Mouse (Mus musculus) heart, embryonic 11.5 days (tissue): ENCODE measurements around the gene Wdtc1. TPM values are rescaled to one million over a fixed set of nuclear protein-coding genes. Genes with fewer than 3 reads are reported as not detected.
A peak's percentile ranks its signal among the peaks of the same experiment; 100 is the strongest.

Experiments used
- ATAC-seq: fragments of 200-750 bp; cut with Nextera tagmentation; replicated peaks from 2 replicates; pipeline ENCODE4 v1.8.0; 2017; ENCODE audit warnings: moderate library complexity; ENCODE audit not compliant: insufficient number of reproducible peaks, low FRiP score, low TSS enrichment
- H3K27ac ChIP-seq: fragments of 300-500 bp; sonication (generic); 2 replicates; pipeline ENCODE4 v1.5.1; 2014; ENCODE audit warnings: mild to moderate bottlenecking, low read depth, low read length
- H3K27me3 ChIP-seq: fragments of 300-500 bp; sonication (generic); 2 replicates; pipeline ENCODE4 v1.6.1; 2014; ENCODE audit warnings: mild to moderate bottlenecking, low read length, mixed read lengths; ENCODE audit not compliant: control insufficient read depth, insufficient read depth
- H3K36me3 ChIP-seq: fragments of 300-500 bp; sonication (generic); 2 replicates; pipeline ENCODE4 v1.6.1; 2014; ENCODE audit warnings: mild to moderate bottlenecking, low read length, moderate library complexity, mixed read lengths; ENCODE audit not compliant: control insufficient read depth, insufficient read depth
- H3K4me1 ChIP-seq: fragments of 300-500 bp; sonication (generic); 2 replicates; pipeline ENCODE4 v1.6.1; 2014; ENCODE audit warnings: low read length; ENCODE audit not compliant: control insufficient read depth, insufficient read depth
- H3K4me2 ChIP-seq: fragments of 300-500 bp; sonication (generic); 2 replicates; pipeline ENCODE4 v1.6.1; 2014; ENCODE audit warnings: mild to moderate bottlenecking, moderate library complexity
- H3K4me3 ChIP-seq: fragments of 300-500 bp; sonication (generic); 2 replicates; pipeline ENCODE4 v1.5.1; 2014; ENCODE audit warnings: low read depth, low read length
- H3K9ac ChIP-seq: fragments of 300-500 bp; sonication (generic); 2 replicates; pipeline ENCODE4 v1.6.1; 2014; ENCODE audit warnings: mild to moderate bottlenecking, low read depth, low read length, moderate library complexity
- H3K9me3 ChIP-seq: fragments of 300-500 bp; sonication (generic); replicated peaks from 2 replicates; pipeline ENCODE4 v1.6.1; 2016; ENCODE audit warnings: low read length; ENCODE audit not compliant: control insufficient read depth
- WGBS: fragments of 180-500 bp; shearing (Covaris S2); extraction: QIAGEN DNeasy Blood & Tissue Kit; methylation state at CpG from one replicate; pipeline ENCODE4 v1.1.7; 2014; ENCODE audit not compliant: insufficient replicate concordance; 5-methylcytosine and 5-hydroxymethylcytosine counted together
- polyA plus RNA-seq: library from polyadenylated mRNA; unstranded; fragments of >200 nt; fragmentation: Nextera tagmentation; extraction: Ambion mirVana; gene quantifications from 2 replicates; pipeline ENCODE4 v1.2.1, GENCODE M21; 2014

The Wdtc1 gene
- polyA plus RNA-seq, 1 experiment from 2014 or later, result 13.3 TPM

DNA sequence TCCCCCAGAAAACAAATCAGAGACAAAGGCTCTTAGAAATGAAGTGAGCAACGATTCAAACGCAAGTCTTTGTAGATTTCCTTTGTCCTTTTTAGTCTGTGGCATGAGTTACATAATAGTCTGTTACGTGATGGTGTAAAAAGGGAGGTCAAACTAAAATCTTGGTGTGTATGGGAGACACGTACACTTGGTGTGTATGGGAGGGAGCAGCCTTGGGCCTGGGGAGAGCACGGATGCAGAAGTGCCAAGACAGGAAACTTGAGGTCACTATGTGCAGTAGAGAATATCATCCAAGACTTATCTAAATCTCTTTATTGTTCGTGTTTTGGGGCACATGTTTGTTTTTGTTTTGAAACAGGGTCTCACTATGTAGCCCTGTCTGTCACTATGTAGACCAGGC, 75.2 kb downstream of the Wdtc1 start:
- Histone ChIP-seq H3K9me3 (no peaks in the 10 kb centered on the region), H3K27ac (peak overlapping the region; percentile 92), H3K4me3 (peak overlapping the region; percentile 86), H3K4me1 (peaks cover 28% of the 10 kb centered on the region), H3K9ac (peak overlapping the region; percentile 86), H3K36me3 (no peaks in the 10 kb centered on the region), H3K4me2 (peak overlapping the region; percentile 77), H3K27me3 (no peaks in the 10 kb centered on the region)
- 28% methylated on average over 6 of the region's 6 CpGs for WGBS
- ATAC-seq, result no peak

DNA sequence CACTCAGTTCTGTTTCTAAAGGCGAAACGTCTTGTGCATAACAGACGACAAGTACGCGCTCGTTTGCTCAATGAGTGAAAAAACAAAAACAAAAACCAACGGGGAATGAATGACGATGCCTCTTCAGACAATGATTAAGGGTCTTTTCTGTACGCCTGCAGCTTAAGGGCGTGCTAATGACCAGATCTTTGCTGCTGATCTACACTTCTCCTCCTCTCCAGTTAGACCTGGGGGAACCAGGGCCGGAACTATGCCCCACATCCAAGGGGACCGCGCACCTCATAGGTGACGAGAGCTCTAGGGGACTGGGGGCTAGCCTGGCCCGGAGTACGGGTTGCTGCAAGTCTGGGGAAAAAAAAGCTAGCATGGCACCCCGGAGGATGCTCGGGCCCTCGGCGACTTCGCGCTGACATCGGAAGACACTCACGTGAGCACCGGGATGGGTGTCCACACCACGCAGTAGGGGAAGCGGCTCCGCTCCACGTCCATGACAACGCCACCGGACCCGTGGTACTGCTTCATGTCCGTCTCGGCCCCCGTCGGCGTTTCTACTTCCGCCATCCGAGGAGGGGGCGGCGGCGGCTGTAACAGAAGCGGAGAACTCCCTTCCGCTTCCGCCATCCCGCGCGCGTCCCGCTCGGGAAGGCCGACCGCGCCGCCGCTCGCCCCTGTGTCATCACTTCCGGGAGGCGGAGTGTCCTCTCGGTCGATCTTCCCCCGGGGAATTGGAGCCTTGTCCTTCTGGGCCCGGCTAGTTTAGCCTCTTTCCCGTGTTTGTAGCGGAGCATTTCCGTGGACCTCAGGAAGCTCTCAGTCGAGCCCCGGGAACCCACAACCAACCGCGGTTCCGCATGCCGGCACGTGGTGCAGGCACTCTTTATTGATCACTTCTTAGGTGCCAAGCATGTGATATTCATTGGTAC, 75.9 kb downstream of the Wdtc1 start, which contains the start of gene Tmem222:
Gene Tmem222, minus strand, starts transcription at position 689 of the 923 bp plus-strand sequence.
- Histone ChIP-seq H3K9ac (peak within 1 kb of the TSS; percentile 86), H3K4me2 (peak within 1 kb of the TSS; percentile 77), H3K4me1 (peaks cover 25% of the 10 kb centered on the region), H3K36me3 (no peaks in the 10 kb centered on the region), H3K9me3 (no peaks in the 10 kb centered on the region), H3K27me3 (no peaks in the 10 kb centered on the region), H3K4me3 (peak within 1 kb of the TSS; percentile 86), H3K27ac (peak within 1 kb of the TSS; percentile 92)
- WGBS, result under 1% methylated on average over 73 of the region's 73 CpGs
- ATAC-seq, result peak; percentile 86

- Histone ChIP-seq H3K4me1 (no peaks in the 10 kb centered on the region), H3K27ac (no peak overlapping the region), H3K9me3 (no peaks in the 10 kb centered on the region), H3K9ac (no peak overlapping the region), H3K36me3 (peaks cover 22% of the 10 kb centered on the region), H3K27me3 (no peaks in the 10 kb centered on the region), H3K4me2 (no peak overlapping the region), H3K4me3 (no peak overlapping the region)
- WGBS, result 92% methylated on average over 9 of the region's 9 CpGs
- no peak for ATAC-seq
Measured at GRCm38 (mm10) chr4:133270929-133271328, 82.4 kb downstream of the Wdtc1 start.

- peaks cover 36% of the 10 kb centered on the region for H3K36me3 ChIP-seq
- H3K27ac ChIP-seq, result no peak overlapping the region
- H3K27me3 ChIP-seq, result no peaks in the 10 kb centered on the region
- no peaks in the 10 kb centered on the region for H3K9me3 ChIP-seq
- no peak overlapping the region for H3K4me2 ChIP-seq
- no peak overlapping the region for H3K9ac ChIP-seq
- no peak for ATAC-seq
- H3K4me3 ChIP-seq, result no peak overlapping the region
- H3K4me1 ChIP-seq, result no peaks in the 10 kb centered on the region
- WGBS, result 86% methylated on average over 3 of the region's 3 CpGs
Measured at GRCm38 (mm10) chr4:133269596-133269995, 83.7 kb downstream of the Wdtc1 start.

DNA sequence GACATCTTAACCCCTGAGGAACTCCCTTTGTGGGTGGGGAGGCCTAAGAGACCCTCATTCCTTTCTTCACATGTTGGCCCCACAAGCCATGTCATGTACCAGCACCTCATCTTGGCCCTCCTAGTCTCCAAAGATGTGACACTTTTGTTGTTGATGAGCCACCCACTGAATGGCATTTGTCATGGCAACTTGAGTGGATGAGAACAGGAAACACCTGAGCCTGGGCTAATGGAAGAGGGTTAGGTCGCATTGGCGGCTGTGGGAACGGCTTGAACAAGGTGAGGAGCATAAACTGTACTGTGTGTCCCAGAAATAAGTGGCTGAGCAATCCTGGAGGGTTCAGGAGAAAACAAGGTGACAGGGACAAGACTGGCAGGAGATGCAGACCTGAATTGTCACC, 84.3 kb downstream of the Wdtc1 start:
- Histone ChIP-seq H3K27me3 (no peaks in the 10 kb centered on the region), H3K4me2 (no peak overlapping the region), H3K9me3 (no peaks in the 10 kb centered on the region), H3K4me3 (no peak overlapping the region), H3K27ac (no peak overlapping the region), H3K36me3 (peaks cover 40% of the 10 kb centered on the region), H3K4me1 (no peaks in the 10 kb centered on the region), H3K9ac (no peak overlapping the region)
- WGBS, result 89% methylated on average over 3 of the region's 3 CpGs
- ATAC-seq, result no peak

DNA sequence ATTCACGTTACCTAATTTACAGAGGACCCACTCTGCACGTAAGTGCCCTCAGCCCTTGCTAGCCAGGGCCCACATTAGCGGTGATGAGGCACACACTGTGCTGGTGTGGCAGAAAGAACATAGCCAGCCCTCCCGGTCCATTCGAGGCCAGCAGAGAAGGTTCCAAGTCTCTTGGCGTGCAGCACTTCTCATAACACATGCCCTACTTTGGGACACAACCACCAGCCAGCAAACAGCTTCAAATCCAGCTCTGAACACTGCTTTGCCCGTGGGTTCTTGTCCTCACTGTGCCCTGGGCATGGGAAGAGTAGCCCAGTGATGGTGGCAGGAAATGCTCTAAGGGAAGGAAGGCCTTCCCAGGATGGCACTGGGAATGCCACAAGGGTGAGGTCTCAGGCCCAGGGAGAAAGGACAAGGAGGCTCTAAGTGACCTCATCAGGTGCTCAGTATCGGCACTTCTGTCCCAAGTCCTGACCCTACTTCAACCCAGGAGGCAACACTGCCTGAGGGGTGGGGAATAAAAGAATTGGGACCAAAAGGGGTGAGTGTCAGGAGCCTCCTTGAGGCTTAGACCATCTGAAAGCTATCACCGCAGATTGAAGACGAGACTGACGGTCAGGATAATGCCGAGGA, 86.9 kb downstream of the Wdtc1 start:
- Histone ChIP-seq H3K9me3 (0 out of 2 replicates have a peak, but pooled peaks cover 3% of the 10 kb centered on the region), H3K4me3 (no peak overlapping the region), H3K36me3 (peaks cover 42% of the 10 kb centered on the region), H3K4me2 (no peak overlapping the region), H3K4me1 (no peaks in the 10 kb centered on the region), H3K9ac (no peak overlapping the region), H3K27ac (no peak overlapping the region), H3K27me3 (no peaks in the 10 kb centered on the region)
- WGBS, result 92% methylated on average over 12 of the region's 12 CpGs
- no peak for ATAC-seq

- Histone ChIP-seq H3K36me3 (peaks cover 42% of the 10 kb centered on the region), H3K27me3 (no peaks in the 10 kb centered on the region), H3K4me2 (no peak overlapping the region), H3K27ac (no peak overlapping the region), H3K9me3 (0 out of 2 replicates have a peak, but pooled peaks cover 3% of the 10 kb centered on the region), H3K4me1 (no peaks in the 10 kb centered on the region), H3K9ac (no peak overlapping the region), H3K4me3 (no peak overlapping the region)
- ATAC-seq, result no peak
- WGBS, result 87% methylated on average over 4 of the region's 4 CpGs
Measured at GRCm38 (mm10) chr4:133265759-133266158, 87.5 kb downstream of the Wdtc1 start.

GRCm38 (mm10) chr4:133265297-133265696, 88.0 kb downstream of the Wdtc1 start:
- 87% methylated on average over 3 of the region's 3 CpGs for WGBS
- no peak overlapping the region for H3K4me2 ChIP-seq
- 0 out of 2 replicates have a peak, but pooled peaks cover 3% of the 10 kb centered on the region for H3K9me3 ChIP-seq
- no peaks in the 10 kb centered on the region for H3K4me1 ChIP-seq
- no peak overlapping the region for H3K4me3 ChIP-seq
- H3K9ac ChIP-seq, result no peak overlapping the region
- no peak for ATAC-seq
- H3K27ac ChIP-seq, result no peak overlapping the region
- peaks cover 38% of the 10 kb centered on the region for H3K36me3 ChIP-seq
- H3K27me3 ChIP-seq, result no peaks in the 10 kb centered on the region
